Mouse (Mus musculus) gastrocnemius, adult 8-10 months (tissue): ENCODE results near the gene Ckmt2. TPM values are rescaled to one million over a fixed set of nuclear protein-coding genes. Genes with fewer than 3 reads are reported as not detected.
A peak's percentile ranks its signal among the peaks of the same experiment; 100 is the strongest.

Source experiments
- DNase-seq, 2 experiments: peaks; one replicate each; pipeline ENCODE4 v3.0.0; 2022; ENCODE audit warnings: low spot score in 2 of 2
- total RNA-seq, 4 experiments: library from RNA; stranded (reverse); gene quantifications; 2 replicates each; pipeline ENCODE4 v1.2.4; 2022

Ckmt2 gene
- total RNA-seq, 4 experiments from 2014 or later: 968 to 1,187 (median 1,152) TPM

DNA sequence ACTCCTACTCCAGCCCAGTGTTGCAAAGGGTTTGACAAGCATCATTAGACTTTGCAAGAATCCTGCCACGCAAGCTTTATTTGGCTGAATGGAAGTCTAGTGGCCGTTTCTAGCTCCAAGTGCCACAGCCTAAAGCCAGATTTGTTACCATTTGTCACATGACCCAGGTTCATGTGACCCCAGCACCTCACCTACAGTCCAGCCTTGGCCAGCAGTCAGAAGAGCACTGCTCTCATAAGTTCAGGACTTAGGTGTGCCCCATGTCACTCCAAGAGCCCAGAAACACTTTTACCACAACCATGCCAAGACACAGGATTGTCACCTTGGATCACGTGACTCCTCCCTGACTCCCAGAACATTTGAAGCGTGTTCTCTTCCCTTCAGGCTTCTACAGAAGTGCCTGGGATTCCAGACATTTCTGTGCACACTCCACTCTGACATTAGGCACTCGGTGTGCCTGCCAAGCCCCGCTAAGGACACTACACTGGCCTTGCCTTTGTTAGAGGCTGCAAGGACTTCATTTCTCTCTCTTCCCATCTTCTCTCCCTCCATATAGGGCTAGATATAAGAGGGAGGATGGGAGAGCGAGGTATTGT lies 2.9 kb downstream of the Ckmt2 start:
- DNase-seq: peak in 1 of 2 experiments; percentile 12

- no peak for DNase-seq
Measured at GRCm38 (mm10) chr13:91868577-91868976, 8.1 kb downstream of the Ckmt2 start.

DNA sequence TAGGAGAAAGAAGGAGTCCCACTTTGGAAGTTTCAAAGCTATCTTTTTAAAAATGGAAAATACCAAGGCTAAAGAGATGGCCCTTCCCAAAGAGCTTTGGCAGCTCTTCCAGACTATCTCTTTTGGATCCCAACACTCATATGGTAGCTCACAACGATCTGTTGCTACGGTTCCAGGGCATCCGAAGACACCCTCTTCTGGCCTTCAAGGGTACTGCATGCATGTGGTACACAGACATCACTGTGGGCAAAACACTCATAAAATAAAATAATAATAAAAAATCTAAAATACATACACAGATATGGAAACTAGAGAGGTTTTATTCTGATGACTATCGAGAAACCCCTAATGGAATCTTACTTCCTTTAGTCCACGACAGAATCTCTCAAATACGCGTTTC lies 17.9 kb downstream of the Ckmt2 start:
- no peak for DNase-seq

- DNase-seq: no peak
Measured at GRCm38 (mm10) chr13:91857427-91857826, 19.3 kb downstream of the Ckmt2 start.

DNA sequence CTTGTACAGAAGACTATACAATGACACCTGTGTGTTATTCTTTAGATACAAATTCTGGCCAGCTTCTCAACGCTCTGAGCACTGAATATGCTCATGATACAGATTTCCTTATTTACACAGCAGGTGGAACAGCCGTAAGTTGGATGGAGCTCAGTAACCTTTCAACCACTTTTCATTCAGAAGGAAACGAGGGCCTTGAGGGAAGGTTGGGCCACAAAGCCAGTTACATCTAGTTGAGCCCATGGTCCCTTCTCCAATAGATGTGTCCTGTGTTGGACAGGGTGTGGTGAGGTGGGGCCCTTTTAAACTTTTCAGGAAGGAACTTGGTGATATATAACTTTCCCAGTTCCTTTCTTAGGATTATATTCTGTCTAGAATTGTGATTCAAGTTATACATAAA lies 22.3 kb downstream of the Ckmt2 start:
- DNase-seq: no peak

GRCm38 (mm10) chr13:91827876-91828275 lies 48.8 kb downstream of the Ckmt2 start:
- no peak for DNase-seq

DNA sequence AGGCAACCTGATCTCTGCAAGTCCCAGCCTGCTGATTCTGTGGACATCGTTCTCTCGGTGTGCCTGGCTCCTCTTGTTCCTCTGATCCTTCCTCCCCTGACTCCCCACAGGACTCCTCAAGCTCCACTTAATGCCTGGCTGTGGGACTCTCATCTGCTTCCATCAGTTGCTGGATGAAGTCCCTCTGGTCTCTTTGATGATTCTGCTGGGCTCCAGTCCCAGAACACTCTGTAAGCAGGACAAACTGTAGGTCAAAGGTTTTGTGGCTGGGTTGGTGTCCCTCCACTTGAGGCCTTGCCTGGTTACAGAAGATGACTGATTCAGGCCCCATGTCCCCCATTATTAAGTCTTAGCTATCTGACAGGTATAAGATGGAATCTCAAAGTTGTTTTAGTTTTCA lies 50.6 kb downstream of the Ckmt2 start:
- peak; percentile 10 to 20 for DNase-seq

DNA sequence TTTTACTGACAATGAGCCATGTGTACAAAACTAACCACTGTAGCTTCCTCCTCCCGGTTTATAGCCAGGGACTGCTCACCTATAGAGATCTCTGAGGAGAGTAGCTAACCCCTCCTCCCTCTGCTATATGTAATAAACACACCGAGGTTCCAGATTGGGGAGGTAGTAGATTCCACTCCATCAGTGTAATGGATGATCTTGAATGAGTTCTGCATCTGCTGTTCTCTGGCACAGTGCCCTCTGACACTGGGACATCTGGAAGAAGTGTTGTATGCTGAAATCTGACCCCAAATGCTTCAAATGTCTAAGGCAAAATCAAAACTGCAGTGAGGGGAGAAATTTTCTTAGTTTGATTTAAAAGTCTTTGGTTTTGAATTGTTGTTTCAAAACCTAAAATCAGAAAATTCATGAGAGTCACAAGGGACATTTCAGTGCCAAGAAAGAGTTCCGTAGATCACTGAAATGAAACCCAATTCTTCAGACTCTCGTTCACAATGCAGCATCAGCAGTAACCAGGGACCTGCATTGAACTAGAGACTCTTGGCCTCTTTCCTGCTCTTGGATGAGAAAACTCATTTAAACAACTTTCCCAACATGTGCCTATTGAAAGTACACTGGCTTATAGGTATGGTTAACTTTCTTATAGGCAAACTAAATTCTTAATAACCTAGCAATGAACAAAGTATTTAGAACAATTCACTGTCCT lies 51.7 kb downstream of the Ckmt2 start:
- peak; percentile 26 to 46 for DNase-seq

- no peak for DNase-seq
Measured at GRCm38 (mm10) chr13:91823735-91824134, 53.0 kb downstream of the Ckmt2 start.

DNA sequence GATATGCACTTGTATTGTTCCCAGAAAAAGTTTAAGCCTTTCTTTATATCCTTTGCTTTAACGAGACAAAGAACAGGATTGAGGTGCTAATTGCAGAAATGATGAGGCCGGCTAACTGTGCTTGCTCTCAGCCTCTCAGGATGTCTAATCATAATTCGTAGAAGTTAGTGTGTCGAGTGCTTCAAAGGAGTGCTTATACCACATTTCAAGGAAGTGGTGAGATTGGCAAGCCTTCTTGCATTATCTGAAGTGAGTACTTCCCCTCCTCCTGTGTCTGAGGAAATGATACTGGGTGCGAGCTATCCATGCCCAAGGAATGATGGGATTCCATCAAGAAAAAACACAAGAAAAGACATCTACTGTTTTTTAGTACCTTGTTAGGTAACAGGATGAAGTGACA lies 62.0 kb downstream of the Ckmt2 start:
- no peak for DNase-seq

GRCm38 (mm10) chr13:91809476-91809875 lies 67.2 kb downstream of the Ckmt2 start:
- DNase-seq: no peak

DNA sequence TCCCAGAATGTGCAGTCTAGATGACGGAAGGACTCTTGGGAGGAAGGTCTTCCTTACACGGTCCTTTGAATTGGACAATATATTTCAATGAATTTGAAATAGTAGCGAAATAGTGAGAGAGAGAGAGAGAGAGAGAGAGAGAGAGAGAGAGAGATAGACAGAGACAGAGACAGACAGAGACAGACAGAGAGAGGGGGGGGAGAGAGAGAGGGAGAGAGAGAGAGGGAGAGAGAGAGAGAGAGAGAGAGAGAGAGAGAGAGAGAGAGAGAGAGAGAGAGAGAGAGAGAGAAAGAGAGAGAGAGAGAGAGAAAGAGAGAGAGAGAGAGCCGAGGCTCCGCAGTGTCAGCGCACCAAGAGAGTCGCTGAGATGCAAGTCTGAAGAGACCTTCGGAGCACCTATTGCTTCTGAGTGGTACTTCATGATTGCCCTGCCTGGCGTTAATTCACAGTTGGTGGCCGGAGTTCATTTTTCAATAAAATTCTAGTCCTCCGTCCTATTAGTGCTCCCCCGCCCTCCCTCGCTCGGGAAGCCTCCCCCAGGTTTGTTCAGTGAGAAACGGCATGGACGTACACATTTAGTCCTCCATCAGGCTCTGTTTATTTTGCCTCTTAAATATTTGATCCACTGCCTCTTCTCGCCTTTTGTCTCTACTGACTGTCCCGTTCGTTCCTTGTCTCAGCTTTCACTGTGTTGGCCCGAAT lies 68.7 kb downstream of the Ckmt2 start:
- no peak for DNase-seq

GRCm38 (mm10) chr13:91807155-91807839 lies 69.4 kb downstream of the Ckmt2 start, which contains the start of gene Zcchc9:
Gene Zcchc9, minus strand, starts transcription at chr13:91807705.
- DNase-seq: peak; percentile 76 to 82

Other genes with a start within 250 kb of the Ckmt2 start
- under 1 TPM in 1 of 4 experiments, not detected in 3; 0.35 TPM for gene Acot12, start 135.4 kb downstream of the Ckmt2 start, total RNA-seq
- gene Zcchc9, start 69.2 kb downstream of the Ckmt2 start, total RNA-seq: 10 to 100 TPM; 11.6 to 13.1 (median 12.6) TPM